Mouse (Mus musculus) C2C12 (cell line): ENCODE measurements around the gene Celf2.

ENCODE experiments used
- CTCF ChIP-seq: IDR thresholded peaks from one replicate; pipeline ENCODE4 v1.5.1; 2011; ENCODE audit not compliant: control insufficient read depth, insufficient read depth, insufficient read length
- MAX ChIP-seq: IDR thresholded peaks from one replicate; pipeline ENCODE4 v1.6.1; 2011; ENCODE audit warnings: mild to moderate bottlenecking, control low read depth
- MYOD1 ChIP-seq: IDR thresholded peaks from one replicate; pipeline ENCODE4 v1.6.1; 2011; ENCODE audit warnings: low read depth; ENCODE audit not compliant: control insufficient read depth, insufficient read length
- USF1 ChIP-seq: IDR thresholded peaks from one replicate; pipeline ENCODE4 v1.6.1; 2011; ENCODE audit warnings: low read depth, mild to moderate bottlenecking, control low read depth, moderate library complexity

- TF ChIP-seq CTCF (no peak), MAX (no peak), MYOD1 (no peak), USF1 (no peak)
Measured at GRCm38 (mm10) chr2:7531185-7531960, 22.0 kb upstream of the Celf2 start.
